Mouse (Mus musculus) gastrocnemius, adult 2 months (tissue): ENCODE results near the gene Snrpf. TPM values are rescaled to one million over a fixed set of nuclear protein-coding genes. Genes with fewer than 3 reads are reported as not detected.
A peak's percentile ranks its signal among the peaks of the same experiment; 100 is the strongest.

ENCODE experiments used
- DNase-seq: peaks from one replicate; pipeline ENCODE4 v3.0.0; 2022
- H3K27ac ChIP-seq: fragments of 200-600 bp; 2 replicates; pipeline ENCODE4 v1.8.1; 2022; ENCODE audit warnings: mild to moderate bottlenecking
- H3K4me3 ChIP-seq: fragments of 200-600 bp; 2 replicates; pipeline ENCODE4 v1.8.1; 2022; ENCODE audit warnings: mild to moderate bottlenecking, moderate library complexity
- CTCF ChIP-seq: fragments of 200-600 bp; IDR thresholded peaks from 2 replicates; pipeline ENCODE4 v1.8.1; 2022; ENCODE audit warnings: antibody characterized with exemption, mild to moderate bottlenecking, moderate library complexity
- intact Hi-C: fragments of 180-260 bp; cut with DNase I; formaldehyde crosslinking; loops from one replicate; pipeline ENCODE4 v1.15.1; 2025
- total RNA-seq, 2 experiments: library from RNA; stranded (reverse); gene quantifications; 2 replicates each; pipeline ENCODE4 v1.2.3; 2021

Gene Snrpf
- total RNA-seq, 2 experiments from 2014 or later, result 6.5 to 8.9 TPM

GRCm38 (mm10) chr10:93540431-93541210, 48.9 kb downstream of the Snrpf start, which contains the start of gene Ccdc38:
Ccdc38 (plus strand) TSS chr10:93540632.
- peak within 1 kb of the TSS; percentile 79 for H3K4me3 ChIP-seq
- intact Hi-C loops, result loop anchor here (10.0 kb wide), 1 partner anchor 496 kb away; no protein-coding TSS in a partner anchor
- peak within 1 kb of the TSS; percentile 32; the same call in 1 of the 2 replicates for H3K27ac ChIP-seq
- no peak for TF ChIP-seq CTCF
- peak; percentile 37 for DNase-seq

- Histone ChIP-seq H3K4me3 (peak within 1 kb of the TSS; percentile 79), H3K27ac (peak within 1 kb of the TSS; percentile 32; the same call in 1 of the 2 replicates)
- DNase-seq, result peak; percentile 90
- peak; percentile 67 for TF ChIP-seq CTCF
- intact Hi-C loops, result loop anchor here (10.0 kb wide), 1 partner anchor 495 kb away; no protein-coding TSS in a partner anchor
Observed at GRCm38 (mm10) chr10:93539775-93540430, 49.6 kb downstream of the Snrpf start, which contains the start of gene Amdhd1. Amdhd1 (minus strand) TSS chr10:93540033.

GRCm38 (mm10) chr10:93538818-93539217, 50.7 kb downstream of the Snrpf start:
- no peak overlapping the region for H3K27ac ChIP-seq
- no peak for TF ChIP-seq CTCF
- DNase-seq, result no peak
- intact Hi-C loops, result no loop called here
- no peak overlapping the region for H3K4me3 ChIP-seq

- intact Hi-C loops, result no loop called here
- TF ChIP-seq CTCF, result no peak
- Histone ChIP-seq H3K27ac (no peak overlapping the region), H3K4me3 (no peak overlapping the region)
- no peak for DNase-seq
Observed at GRCm38 (mm10) chr10:93538287-93538686, 51.2 kb downstream of the Snrpf start.

Other genes with a start within 250 kb of the Snrpf start
- 10 to 100 TPM; 25.4 to 26.7 TPM for gene Lta4h, start 136.3 kb downstream of the Snrpf start, total RNA-seq
- under 1 TPM; 0.05 to 0.25 TPM for gene Hal, start 100.9 kb downstream of the Snrpf start, total RNA-seq
- not detected for gene Amdhd1, start 49.7 kb downstream of the Snrpf start, total RNA-seq
- gene Ccdc38, start 49.1 kb downstream of the Snrpf start, total RNA-seq, result not detected
- 10 to 100 TPM in 1 of 2 experiments, 1 to 10 TPM in 1; 6.7 to 14.8 TPM for gene Ntn4, start 51.0 kb upstream of the Snrpf start, total RNA-seq
- gene Usp44, start 241.8 kb upstream of the Snrpf start, total RNA-seq, result under 1 TPM; 0.31 to 0.33 TPM